Mouse (Mus musculus) monocyte, adult 2 months (primary cell): ENCODE results near the gene Omt2a.
"Not testable (repeated sequence)": the region's sequence is repeated elsewhere in the genome, so short reads cannot be mapped to it uniquely, and the experiment has no call there.

Experiments used
- DNase-seq, 2 experiments: peaks; one replicate each; pipeline ENCODE4 v3.0.0; 2022; ENCODE audit warnings: low spot score in 2 of 2, low read depth in 1 of 2

Omt2a gene

DNA sequence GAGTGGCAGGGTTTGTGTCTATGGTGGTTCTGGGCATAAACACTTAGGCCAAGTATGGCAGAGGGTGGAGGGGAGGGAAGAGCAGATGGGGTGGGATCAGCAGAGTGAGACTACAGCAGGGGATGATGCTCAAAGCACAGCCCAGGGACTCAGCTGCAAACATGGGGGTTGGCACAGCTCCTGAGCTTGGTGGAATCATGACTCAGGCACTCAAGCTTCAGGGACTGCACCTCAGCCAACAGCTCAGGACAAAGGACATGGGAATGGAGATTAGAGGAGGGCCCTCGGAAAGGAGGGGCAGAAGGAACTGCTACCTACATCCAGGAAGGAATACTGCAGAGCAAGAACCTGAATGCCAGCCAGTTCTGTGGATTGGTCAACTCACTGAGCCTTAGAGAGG is 15.5 kb downstream of the Omt2a start:
- DNase-seq = not testable (repeated sequence)

DNA sequence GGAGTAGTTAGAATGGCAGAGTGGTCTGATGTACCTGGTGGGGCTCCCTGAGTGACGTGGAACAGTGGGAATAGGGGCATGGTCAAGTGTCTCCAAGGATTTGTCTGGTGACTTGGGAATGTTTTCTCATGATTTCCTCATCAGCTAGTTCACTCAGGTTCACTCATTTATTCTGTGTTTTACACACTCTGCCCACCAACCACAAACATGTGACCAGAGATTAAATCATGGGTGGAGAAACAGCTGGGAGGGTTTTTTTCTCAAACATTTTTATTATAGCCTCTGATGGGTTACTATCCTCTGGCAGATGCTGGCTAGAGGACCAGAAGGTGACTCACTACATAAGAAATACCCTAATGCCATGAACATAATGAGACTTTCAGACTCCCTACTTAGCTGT is 16.4 kb downstream of the Omt2a start:
- no peak for DNase-seq

DNA sequence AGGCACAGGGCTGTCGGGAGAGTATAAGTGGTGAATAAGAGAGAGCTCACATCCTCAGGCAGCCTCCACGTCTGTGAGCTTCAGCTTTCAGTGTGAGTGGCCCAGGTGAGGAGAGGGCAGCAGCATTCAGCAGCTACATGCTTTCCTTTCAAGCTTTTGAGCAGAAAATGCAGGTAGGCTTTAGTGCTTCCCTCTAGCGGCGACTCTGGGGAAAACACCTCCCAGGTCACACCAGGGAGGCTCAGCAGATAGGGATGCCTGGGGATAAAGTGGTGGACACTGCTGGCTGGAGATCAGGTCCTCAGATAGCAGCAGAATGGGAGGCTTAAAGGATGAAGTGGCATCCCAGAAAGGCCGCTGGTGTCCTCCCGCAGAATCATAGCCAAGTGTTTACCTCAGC is 18.5 kb downstream of the Omt2a start:
- not testable (repeated sequence) for DNase-seq

DNA sequence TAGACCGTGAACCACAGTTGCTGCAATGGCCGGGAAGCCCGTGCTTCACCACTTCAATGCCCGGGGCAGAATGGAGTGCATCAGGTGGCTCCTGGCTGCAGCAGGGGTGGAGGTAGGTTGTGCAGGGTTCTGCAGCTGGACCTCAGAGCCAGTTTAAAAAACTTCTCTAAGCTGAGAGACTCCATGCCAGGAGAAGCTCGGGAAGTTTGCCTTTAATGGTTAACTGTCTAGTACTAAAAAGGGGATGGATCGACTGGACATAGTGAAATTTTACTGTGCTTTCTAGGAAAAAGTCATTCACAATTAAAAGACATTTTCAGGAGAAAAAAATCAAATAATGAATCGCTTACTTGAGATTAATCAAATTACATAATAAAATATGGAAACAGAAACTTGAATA is 19.8 kb downstream of the Omt2a start:
- not testable (repeated sequence) for DNase-seq

DNA sequence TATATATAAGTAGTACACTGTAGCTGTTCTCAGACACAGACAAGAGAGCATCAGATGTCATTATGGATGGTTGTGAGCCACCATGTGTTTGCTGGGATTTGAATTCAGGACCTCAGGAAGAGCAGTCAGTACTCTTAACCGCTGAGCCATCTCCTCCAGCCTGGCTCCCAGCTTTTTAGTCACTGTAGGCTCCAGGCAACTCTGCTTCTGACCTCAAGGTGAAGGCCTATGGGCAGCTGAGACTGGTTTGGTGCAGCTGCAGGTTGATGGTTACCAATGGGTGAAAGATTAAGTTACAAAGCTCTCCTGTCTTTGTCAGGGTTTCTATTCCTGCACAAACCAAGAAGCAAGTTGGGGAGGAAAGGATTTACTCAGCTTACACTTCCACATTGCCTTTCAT is 20.9 kb downstream of the Omt2a start:
- DNase-seq = not testable (repeated sequence)

DNA sequence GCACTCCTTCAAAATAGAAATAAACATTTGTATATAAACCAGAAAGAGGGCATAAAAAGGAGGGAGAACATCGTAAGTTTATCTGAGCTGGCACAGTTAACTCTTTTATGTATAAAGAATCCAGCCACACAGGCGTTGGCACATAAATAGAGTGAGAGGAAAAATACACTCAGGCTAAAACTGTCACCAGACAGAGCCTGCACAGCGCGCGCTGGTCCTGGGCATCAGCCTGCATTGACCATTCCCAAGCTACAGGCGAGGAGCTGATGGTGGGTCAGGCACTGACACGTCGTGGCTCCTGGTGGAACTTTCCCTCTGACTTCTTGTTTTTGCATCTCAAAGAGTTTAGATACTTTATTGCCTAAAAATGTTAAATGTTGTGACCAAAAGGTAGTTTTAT is 22.1 kb downstream of the Omt2a start:
- not testable (repeated sequence) for DNase-seq

DNA sequence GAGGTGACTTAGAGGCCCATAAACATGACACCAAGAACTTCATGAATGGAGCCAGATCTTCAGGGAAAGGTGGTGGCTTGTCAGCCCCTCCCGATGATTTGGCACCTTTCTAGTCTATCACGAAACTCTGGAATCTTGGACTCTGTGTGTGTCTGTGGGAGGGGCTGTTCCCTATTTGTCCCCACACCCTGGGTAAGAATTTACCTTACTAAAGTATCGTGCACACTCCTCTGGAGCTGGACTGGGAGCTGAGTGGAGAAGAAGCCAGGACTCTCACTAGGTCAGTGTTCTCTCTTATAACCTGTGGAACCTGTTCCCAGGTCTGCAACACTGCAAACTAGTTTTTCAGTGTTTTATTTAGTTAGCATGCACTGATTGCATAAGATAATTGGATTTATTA is 24.9 kb downstream of the Omt2a start, which contains the start of gene Gm10639:
Gene Gm10639 (plus strand): TSS at position 201 of the 400 bp plus-strand sequence.
- not testable (repeated sequence) for DNase-seq

DNA sequence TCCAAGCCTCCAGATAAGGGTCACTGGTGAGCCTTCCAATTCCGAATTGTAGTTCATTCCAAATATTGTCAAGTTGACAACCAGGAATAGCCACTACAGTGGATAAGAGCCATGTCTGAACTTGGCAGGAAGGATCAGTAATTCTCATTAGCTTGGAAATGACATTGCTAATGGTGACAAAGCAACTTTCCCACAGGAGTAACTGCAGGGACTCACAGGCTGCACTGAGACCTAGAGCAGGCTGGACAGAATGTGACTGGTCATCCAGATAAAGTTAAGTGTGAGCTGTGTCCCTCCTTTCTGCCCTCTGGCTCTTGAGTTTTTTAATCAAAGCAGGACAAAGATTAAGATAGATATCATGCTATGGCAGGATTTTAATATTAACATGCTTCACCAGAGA is 25.5 kb downstream of the Omt2a start:
- not testable (repeated sequence) for DNase-seq

DNA sequence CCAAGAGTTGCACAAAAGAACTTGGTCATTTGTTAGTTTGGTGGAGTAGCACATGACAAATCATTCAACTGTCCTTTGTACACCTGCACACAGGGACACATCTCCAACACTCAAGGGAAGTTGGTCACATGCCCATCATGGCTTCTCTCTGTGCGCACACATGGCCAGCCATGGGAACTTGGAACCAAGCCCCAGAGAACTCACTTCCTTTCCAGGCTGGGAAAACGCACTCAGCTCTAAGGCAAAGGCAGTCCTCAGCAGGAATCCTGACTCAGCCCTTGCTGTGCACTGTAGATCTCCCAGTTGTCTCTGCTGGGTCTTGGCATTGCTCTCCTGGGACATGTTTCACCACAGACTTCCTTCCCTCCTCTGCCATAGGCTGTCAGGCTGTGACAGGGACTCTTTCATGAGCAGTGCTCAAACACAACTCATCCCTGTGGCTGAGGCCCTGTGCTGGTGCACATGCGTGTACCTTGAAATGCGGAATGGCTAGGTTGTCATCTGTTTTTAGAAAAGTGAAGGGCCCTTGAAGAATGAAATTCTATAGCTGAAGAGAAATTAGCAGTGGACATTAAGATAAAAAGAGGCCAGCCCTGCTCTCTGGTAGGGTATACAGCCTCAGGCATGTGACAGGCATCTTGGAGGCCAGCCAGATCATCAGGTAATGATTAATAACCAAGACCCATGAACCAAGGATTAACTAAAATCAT is 32.4 kb downstream of the Omt2a start:
- not testable (repeated sequence) for DNase-seq

DNA sequence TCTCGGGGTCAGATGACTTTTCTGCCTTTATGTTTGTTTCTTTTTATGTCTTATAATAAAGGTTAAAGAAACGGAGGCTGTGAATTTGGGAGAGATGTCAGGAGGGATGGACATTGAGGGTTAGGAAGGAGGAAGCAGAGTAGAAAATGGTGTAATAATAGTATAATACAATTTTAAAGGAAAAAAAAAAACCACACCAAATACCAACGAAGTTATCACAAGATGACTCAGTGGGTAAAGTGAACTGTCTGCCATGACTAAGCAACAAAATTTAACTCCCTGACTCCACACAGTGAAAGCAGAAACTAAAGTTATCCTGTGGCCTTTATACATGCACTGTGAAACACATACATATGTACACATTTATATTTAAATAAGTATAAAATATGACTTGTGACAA is 43.7 kb downstream of the Omt2a start:
- DNase-seq = not testable (repeated sequence)
